Mouse (Mus musculus): ENCODE measurements at regions not wholly inside any gene's neighbourhood (a gene's known extent, or its start where the extent isn't known, plus 50 kb on each side); places are given as distances from the start of the nearest gene placed in this dataset.
"Not testable (repeated sequence)": the region's sequence is repeated elsewhere in the genome, so short reads cannot be mapped to it uniquely, and the experiment has no call there.

DNA sequence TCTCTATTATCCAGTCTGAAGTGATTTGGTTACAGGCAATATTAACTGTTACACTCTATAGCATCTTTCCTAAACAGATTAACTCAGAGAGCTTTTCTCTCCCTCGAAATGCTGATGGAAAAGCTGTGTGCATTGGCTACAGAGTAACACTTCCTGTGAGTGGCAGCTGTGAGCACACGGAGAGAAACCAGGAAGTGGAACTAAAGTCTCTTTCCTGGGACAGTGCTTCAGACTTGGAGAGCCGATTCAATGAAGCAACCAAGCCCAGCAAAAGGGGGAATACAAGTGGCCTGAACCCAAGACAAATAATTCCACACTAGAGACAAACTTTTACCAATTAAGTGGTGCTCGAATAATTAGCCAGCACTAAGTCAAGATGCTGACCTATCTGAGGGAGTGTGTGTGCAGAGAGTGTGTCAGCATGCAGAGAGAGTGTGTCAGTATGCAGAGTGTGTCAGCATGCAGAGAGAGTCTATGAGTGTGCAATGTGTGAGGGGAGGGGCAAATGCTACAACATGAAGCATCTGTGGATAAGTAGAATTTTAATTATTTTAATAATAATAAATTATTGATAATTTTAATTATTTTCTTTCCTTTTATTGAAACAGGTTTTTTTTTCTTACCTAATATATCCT lies 74.9 kb upstream of the 1110032F04Rik start:
- no peak for DNase-seq

GRCm38 (mm10) chr3:68795641-68796040 lies 73.7 kb upstream of the 1110032F04Rik start:
- peak; percentile 28 for DNase-seq

- DNase-seq: not testable (repeated sequence)
Observed at GRCm38 (mm10) chr3:68798408-68798807, 71.0 kb upstream of the 1110032F04Rik start.

GRCm38 (mm10) chr3:68808866-68809265 lies 60.5 kb upstream of the 1110032F04Rik start:
- no peak for DNase-seq

DNA sequence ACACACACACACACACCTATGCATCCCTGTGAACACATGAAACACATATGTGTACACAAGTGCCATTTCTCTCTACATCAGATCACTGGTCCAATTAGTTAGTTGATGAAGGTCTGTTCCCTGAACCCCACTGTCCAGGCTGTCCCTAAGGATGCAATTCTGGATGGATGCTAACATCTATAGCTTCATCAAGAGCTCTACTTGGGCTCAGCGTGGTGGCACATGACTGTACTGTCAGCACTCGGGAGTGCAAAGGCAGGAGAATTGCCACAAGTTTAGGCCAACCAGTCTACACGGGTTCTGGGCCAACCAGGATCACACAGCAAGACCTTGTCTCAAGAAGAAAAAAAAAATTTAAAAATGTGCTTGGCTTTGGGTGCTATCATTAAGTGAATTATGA lies 55.9 kb upstream of the 1110032F04Rik start:
- DNase-seq: no peak

GRCm38 (mm10) chr3:68814011-68814690 lies 55.2 kb upstream of the 1110032F04Rik start:
- DNase-seq: no peak

DNA sequence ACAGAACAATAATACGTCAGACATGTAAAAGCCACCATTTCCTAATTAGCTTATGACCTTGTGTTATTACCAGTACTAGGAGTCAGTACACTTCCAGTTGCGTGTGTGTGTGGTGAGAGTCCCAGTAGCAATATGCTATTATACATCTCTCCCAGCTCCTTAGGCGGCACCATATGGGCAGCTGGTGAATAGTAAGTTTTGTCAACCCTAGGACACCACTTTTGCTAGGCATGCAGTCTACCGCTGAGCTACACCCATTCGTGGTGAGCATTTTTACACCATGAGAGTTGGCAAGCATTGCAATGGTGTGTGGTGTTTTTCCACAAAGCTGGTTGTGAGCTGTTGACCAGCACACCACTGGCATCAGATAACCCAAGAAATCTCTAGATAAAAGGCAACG lies 53.8 kb upstream of the 1110032F04Rik start:
- no peak for DNase-seq

DNA sequence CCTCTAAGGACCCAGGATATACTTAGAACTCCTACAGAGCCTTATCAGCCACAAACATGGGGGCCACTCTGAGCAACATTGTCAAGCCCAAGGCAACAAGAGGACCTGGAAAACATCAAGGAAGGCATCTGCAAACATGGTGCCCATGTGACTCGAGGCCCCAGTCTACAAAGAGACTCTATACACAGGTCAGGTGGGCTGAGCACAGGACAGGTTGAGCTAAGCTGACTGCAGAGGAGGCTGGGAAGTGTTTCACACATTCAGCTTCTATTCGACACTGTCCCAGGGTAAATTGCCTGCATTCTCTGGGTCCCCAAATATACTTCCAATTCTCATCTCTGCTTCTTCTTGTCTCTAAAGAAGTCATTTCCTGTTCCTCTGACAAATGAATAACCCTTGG lies 52.1 kb upstream of the 1110032F04Rik start:
- DNase-seq: no peak

All from adrenal gland, postnatal 14 days (tissue).